Mouse (Mus musculus) T-helper 2 cell (primary cell): Measurements from ENCODE around the gene Dcaf7.
"Not testable (repeated sequence)": the region's sequence is repeated elsewhere in the genome, so short reads cannot be mapped to it uniquely, and the experiment has no call there.

Experiments used
- in situ Hi-C: fragments of 300-600 bp; cut with MboI, MseI; formaldehyde crosslinking; loops from one replicate; pipeline ENCODE4 v1.15.1; 2025; ENCODE audit warnings: high pct_unique_total_duplicates

Dcaf7 gene

GRCm38 (mm10) chr11:106036548-106037417 lies at the start of gene Dcaf7:
Gene Dcaf7, plus strand, starts transcription at chr11:106036872.
- in situ Hi-C loops, result no loop called here

DNA sequence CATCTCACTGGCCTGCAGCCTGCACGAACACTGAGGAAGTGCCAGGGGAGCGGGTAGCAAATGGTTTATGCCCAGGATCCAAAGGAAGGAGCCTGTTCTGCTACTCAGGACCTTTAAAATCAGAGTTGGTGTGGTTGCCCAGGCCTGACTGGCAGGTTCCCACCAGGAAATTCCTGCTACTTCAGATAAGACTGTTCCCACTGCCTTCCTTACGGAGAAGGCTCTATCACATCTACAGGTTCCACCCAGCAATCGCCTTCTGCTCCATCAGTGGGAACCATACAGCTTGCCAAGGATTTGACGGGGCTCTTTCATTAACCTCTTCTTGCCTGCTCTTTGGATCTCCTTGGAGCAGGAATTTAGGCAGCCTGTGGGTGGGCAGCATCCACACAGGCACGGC lies 49.2 kb upstream of the Dcaf7 start:
- in situ Hi-C loops, result no loop called here

DNA sequence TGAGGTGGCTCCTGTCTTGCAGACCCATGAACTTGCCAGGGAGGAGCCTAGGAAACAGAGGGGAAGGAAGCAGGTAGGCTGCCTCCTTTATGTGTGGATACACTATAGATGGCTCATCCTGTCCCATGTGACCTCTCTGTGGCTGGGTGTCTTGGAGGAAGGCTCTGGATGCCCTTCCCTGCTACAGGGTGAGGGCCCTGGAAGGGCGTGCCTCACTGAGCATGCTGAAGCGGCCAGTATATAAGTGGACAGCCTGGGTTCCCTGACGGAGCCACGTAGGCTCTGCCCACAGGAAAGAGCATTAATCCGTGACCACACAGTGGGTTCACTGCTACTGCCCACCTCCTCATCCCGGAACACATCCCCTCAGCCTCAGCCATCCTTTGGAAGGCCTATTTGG lies 47.2 kb upstream of the Dcaf7 start:
- in situ Hi-C loops, result no loop called here

DNA sequence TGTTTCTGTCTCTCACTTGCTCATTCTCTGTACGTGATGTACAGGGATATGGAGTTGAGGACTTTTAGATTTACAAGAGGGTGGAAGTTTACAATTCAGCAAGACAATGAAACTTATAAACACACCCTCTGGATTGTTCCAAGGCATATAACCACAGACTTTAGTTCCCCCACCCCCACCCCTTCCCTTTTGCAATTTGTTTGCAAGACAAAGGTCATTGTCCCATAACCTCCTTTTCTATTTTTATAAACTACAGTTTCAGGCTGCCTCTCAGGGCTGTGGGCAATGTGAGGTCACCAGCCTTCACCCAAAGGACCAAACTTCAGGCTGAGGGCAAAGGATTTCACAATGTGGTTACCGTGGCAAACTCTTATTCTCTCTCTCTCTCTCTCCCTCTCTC lies 46.4 kb upstream of the Dcaf7 start:
- in situ Hi-C loops, result no loop called here

DNA sequence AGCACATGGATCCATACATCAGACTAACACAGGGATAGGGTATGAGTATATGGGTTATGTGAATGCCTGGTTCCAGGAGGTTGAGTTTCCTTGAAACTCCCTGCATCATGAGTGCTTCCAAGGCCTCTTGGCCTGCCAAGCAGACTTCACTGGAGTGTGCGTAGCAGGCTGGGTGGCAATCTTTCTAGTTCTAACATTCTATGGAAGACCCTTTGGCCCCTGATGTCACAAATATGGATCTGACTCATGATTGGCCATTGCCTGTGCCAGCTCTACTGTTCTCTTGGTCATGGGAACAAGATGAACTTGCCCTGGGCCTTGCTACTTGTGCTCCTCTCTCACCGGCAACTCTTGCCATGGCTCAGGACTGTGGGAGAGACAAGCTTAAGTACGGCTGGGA lies 42.3 kb upstream of the Dcaf7 start, which contains the start of gene Ace3:
Gene Ace3 (plus strand): TSS at position 301 of the 400 bp plus-strand sequence.
- in situ Hi-C loops, result no loop called here

- in situ Hi-C loops, result no loop called here
These were observed 36.6 kb upstream of the Dcaf7 start for GRCm38 (mm10) chr11:106000062-106000461.

- in situ Hi-C loops, result no loop called here
These were observed 35.0 kb upstream of the Dcaf7 start for GRCm38 (mm10) chr11:106001718-106002117.

DNA sequence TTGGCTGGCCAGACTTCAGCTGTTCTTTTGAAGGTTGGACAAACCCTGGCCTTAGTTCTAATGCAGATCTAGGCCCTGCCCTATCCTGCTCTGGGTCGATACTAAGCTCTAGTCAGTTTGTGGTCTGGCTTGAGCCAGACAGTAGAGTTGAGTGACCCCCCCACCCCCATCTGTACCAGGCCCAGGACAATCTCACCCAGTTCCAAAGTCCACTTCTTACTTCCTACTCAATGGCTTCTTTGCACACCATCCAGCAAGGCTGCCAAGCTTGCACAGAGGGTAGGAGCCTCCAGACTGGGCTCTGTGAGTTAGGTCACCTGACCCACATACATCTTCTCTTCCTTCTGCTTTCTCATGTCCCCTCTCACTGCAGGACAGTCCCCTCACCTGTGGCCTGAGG lies 32.1 kb upstream of the Dcaf7 start:
- in situ Hi-C loops, result no loop called here

- in situ Hi-C loops, result no loop called here
These were observed 30.7 kb upstream of the Dcaf7 start for GRCm38 (mm10) chr11:106005970-106006369.

- in situ Hi-C loops, result no loop called here
These were observed 28.9 kb upstream of the Dcaf7 start, which contains the start of gene Kcnh6 for GRCm38 (mm10) chr11:106007821-106008220. Gene Kcnh6, plus strand, starts transcription at chr11:106008124.

GRCm38 (mm10) chr11:106012711-106013110 lies 24.0 kb upstream of the Dcaf7 start:
- in situ Hi-C loops, result no loop called here

GRCm38 (mm10) chr11:106013556-106014225 lies 23.0 kb upstream of the Dcaf7 start:
- in situ Hi-C loops, result no loop called here

GRCm38 (mm10) chr11:106016440-106016839 lies 20.2 kb upstream of the Dcaf7 start:
- in situ Hi-C loops, result no loop called here

- in situ Hi-C loops, result no loop called here
These were observed 16.5 kb upstream of the Dcaf7 start for GRCm38 (mm10) chr11:106020051-106020763.

DNA sequence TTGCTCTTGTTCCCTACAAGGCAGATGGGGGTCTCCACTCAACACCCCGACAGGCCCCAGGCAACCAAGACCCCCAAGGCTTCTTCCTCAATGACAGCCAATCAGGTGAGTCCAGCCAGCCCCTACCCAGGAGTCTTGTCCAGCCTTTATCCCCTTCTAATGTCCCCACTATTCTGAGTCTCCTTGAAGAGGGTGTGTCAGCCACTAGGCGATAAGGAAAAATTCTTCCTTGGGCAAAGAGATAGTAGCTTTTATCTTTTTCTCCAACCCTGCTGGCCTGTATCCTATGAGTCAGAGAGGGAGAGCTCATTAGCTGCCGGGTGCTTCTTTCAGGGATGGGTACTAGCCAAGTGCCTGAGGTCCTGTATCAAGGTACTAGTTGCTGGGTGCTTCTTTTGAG lies 10.9 kb upstream of the Dcaf7 start:
- in situ Hi-C loops, result no loop called here

- in situ Hi-C loops, result no loop called here
These were observed 10.1 kb upstream of the Dcaf7 start for GRCm38 (mm10) chr11:106026465-106027151.

GRCm38 (mm10) chr11:106027607-106028006 lies 9.1 kb upstream of the Dcaf7 start:
- in situ Hi-C loops, result no loop called here

DNA sequence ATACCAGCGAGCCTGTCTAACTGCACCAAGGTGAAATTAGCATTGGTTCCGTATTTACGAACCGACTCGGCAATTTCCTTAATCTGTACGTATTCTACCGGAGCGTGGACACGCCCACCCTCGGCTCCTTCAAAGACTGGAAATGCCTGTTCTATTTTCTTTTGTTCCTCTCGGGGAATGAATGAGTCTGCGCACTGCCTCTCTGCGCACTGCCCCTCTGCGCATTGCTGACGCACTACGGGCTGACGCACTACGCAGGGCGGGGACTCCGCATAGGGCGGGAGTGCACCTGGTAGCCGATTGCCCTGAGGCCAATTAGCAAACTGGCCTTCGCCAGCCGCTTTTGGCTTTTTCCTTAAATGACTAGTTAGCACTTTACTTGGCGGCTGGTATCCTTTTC lies 4.6 kb upstream of the Dcaf7 start:
- in situ Hi-C loops, result not testable (repeated sequence)

DNA sequence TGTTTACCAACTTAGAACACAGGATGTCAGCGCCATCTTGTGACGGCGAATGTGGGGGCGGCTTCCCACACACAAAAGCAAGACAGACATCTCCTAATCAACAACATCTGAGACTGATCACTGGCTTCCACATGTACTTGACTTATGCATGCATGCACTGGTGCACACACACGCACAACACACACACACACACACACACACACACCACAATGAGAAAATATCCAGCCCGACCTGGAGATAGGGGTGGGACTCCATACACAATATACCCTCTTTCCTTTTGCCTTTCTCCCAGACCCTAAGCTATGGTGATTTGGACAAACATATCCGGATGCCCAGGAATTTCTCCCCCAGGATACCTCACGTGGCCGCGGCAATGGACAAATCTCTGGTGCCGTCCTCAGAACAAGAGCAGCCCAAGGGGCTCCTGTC lies 3.2 kb upstream of the Dcaf7 start:
- in situ Hi-C loops, result no loop called here

DNA sequence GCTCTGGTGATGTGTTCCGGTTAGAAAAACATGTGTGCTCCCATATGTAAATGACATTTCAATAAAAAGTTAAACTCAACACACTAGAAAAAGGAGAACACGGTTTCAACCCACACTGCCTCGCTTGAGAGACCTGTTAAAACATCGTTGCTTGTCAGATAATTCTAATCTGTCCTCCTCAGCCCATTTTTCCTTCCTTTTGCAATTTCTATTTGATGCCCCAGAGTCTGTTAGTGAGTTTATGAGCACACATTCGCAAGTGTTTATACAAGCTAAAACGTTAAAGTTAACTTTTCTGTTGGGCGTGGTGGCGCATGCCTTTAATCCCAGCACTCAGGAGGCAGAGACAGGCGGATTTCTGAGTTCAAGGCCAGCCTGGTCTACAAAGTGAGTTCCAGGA lies 1.7 kb upstream of the Dcaf7 start:
- in situ Hi-C loops, result no loop called here

DNA sequence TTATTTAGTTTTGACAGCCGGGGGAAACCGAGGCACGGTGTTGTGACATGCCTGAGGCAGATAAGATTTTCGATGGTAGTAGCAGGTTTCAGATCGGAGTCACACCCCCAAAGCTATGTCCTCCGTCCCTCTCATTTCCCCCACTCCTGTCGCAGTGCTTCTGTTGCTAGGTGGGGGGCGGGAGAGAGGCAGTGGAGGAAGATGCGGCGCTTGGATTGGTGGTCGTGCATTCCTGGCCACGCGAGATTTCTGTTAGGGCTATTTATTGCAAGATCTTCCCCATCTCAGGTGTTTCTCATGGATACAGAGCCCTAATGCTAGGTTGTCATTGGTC lies 713 bp downstream of the Dcaf7 start:
- in situ Hi-C loops, result no loop called here

DNA sequence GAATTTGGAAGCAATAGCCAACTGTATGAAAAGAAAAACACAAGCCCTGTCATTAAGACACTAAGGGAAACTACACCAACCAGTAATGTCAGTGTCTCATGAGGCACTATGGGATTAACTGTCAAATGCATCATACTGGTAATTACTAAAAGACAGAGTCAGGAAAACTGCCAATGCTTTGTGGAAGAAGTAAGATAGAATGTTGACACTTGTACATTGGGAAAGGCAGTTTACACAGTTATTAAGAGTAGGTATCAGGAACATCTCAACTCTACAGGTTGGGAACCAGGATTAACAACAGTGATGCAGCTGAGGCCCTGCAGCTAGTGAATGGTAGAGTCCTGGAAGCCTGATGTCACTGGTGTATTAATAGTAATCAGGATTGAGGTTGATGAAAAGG lies 7.7 kb downstream of the Dcaf7 start:
- in situ Hi-C loops, result no loop called here
